Mouse (Mus musculus) hindlimb bud, embryonic 11.5 days (tissue): ENCODE data around the gene Tbx19.

ENCODE experiments used
- DNase-seq: peaks from one replicate; pipeline ENCODE4 v3.0.0-alpha.2; 2012; ENCODE audit warnings: low read depth, low spot score; ENCODE audit errors: extremely low spot score

The Tbx19 gene

DNA sequence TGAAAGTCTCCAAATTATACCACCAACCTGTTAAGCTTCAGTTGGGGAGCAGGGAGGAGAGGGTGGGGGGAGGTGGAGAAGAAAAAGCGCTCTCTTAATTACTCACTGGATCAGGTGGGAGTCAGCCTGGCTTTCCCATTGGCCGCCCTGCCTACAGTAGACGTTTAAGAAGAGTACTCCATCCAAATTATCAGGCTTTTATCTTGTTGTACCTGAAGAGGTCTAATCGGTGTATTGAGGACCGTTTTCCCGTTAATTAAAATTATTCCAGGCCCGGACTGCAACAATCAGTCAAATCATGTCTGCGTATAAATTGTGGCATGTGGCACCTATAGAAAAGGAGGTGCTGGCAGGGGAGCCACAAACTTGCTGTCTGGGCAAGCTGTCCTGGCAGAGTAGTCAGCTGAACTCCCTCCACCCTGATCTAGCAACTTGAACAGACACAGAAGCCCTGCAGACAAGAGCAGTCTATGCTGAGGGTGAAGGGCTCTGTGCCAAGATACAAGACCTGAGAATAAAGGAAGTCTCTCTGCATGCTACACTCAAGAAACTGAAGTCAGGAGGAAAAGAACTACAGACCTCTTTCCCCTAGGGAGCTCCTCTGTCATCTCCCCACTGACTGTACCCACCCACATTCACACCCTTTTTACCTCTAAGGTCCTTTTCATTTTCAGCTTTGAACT is at the start of gene Tbx19:
Tbx19 (minus strand) TSS at position 51 of the 683 bp plus-strand sequence.
- DNase-seq = no peak

DNA sequence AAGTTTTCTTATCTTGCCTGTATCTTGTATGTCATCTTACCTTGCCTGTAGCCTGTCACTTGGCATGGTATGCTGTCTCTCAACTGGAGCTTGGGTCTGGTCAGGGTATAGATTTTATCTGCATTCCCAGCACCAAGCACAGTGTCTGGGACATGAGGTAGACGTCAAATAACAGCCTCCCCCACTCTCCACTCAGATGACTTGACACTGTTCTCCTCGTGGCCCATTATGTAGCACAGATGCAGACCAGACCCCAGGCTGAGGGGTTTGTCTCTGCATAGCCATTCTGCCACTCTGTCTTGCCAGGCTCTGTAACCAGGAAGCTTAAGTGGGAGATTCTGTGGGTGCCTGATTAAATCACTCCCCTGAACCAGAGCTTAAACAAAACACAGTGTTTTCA is 45.0 kb upstream of the Tbx19 start:
- no peak for DNase-seq

DNA sequence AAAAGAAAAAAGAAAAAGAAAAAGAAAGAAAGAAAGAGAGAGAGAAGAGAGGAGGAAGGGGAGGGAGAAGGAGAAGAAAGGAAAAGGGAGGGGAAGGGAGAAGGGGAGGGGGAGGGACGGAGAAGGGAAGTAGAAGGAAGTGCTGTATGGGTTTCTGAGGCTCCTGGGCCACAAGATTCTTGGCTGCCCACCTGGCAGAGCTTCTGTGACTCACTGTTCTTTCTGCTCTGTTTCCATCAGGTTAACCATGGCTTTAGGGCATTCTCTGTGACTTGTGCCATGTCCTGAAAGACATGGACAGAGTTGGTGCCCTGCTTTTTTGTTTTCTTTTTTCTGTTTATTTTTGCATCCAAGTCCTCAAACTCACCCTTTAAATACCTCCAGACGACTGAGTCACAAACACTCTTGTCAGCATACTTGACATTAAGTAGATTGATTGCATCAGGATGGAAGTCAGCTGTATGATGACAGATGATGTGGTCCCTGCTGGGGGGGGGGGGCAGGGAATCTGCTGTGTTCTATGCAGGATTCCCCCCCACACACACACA is 43.0 kb upstream of the Tbx19 start:
- DNase-seq = no peak

DNA sequence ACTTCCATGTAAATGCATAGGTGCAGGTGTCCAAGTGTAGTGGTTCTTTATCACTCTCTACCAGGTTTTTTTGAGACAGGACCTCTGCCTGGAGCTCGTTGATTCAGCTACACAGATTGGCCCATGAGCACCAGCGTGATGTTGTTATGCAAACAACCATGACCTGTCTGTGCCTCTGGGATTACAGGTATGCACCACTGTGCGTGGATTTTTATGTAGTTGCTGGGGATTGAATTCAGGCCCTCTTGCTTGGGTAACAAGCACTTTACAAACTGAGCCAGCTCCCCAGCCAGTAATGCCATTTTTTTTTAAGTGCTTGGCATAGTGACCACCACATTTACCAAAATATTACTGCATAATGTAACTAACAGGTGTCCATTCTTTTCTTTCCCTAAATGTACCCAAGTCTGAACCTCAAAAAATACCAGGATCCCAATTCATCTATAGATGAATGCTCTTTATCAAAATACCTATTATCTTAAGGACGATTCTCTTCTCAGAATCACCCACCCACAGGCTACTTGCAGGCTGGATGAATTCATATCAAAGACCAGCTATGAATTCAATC is 41.0 kb upstream of the Tbx19 start:
- no peak for DNase-seq

DNA sequence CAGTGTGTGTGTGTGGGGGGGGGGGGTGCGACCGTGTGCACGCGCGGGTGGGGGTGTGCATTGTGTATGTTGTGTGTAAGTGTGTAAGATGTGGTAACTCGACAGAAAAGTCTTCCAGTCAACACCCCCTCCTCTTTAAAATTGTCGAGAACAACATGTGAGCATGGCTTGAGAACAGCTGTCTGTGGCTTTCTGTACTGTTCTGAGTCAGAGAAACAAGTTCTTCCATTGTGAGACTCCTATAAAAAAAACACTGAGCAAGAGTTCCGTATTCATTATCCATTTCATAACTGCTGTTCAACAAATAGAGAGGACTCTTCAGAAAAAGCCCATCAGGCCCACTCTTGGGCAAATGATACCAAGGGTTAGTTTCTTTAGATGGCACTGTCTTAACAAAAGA is 40.2 kb upstream of the Tbx19 start:
- DNase-seq = no peak

DNA sequence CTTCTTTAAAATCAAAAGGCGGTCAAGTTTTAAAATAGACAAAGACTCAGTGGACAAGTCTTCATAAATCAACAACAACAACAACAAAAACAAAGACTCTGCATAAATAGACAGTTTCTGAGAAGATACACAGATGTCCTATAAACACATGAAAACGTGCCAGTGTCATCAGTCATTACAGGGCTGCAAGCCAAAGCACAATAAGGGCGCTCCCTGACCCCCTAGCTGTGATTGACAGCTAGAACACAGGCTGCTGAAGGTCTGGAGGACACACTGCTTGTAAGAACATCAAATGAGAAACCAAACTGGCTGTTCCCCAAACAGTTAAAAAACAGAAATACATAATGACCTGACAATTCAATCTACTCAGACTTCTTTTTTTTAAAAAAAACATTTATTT is 39.1 kb upstream of the Tbx19 start:
- no peak for DNase-seq

DNA sequence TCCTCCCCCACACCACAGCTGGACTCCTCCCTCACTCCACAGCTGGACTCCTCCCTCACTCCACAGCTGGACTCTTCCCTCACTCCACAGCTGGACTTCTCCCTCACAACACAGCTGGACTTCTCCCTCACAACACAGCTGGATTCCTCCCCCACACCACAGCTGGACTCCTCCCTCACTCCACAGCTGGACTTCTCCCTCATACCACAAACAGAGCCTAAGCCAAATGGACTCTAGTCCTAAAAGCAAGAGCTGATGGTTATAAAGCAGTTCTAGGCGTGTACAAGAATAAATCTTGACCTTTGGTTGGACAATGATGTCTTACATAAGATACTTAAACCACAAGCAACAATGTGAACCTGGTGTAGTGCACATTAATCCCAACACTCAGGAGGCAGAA is 38.4 kb upstream of the Tbx19 start:
- DNase-seq = no peak

DNA sequence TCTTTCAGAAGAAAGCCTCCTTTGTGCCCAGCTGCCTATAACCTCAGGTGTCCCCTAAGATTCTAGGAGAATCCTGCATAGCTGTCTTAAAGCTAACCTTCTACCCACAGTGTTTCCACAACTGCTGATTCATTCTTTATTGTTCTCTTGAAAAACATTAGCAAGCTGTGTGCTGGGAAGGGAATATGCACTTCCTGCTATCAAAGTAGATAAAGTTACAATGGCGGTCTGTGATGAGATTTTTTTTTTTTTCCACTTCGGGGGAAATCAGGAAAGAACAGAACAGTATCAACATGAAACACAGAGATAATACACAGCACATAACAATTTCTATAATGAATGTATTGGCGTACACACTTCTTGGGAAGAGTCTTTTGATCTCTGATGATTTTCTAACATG is 37.3 kb upstream of the Tbx19 start:
- DNase-seq = no peak

DNA sequence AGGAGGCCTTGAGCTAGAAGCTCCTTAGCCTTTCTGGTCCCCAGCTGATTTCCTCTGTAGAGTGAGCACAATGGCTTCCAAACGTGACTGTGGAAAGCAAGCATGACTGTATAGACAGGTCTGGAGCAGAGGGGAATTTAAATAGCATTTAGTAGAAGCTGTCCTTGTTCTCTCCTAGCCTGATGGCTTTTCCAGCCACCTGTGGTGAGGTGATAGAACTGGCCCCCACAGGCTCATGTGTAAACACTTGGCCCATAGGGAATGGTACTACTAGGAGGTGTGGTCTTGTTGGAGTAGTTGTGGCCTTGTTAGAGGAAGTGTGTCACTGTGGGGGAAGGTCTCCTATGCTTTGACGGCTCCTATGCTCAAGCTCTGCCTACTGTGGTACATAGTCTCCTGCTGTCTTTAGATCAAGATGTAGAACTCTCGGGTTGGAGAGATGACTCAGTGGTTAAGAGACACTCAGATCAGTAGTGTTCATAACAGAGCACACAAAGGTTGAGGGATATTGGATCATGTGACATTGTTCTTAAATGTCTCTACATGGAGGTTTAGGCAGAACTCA is 34.9 kb upstream of the Tbx19 start:
- DNase-seq = no peak

DNA sequence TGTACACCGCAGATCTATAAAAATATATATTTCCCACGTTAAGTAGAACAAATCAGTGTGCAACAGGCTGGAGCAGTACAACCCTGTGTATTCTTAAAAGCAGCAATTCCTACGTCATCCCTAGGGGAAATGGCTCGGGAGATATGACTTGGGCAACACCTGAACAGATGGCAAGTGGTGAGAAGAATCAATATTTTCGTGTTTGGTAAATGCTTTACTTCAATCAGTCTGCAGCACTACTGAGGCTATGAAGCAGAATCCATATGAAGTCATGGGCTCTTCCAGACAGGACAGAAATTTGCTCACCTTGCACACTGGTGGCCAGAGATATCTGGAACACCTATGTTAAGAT is 34.1 kb upstream of the Tbx19 start:
- no peak for DNase-seq

DNA sequence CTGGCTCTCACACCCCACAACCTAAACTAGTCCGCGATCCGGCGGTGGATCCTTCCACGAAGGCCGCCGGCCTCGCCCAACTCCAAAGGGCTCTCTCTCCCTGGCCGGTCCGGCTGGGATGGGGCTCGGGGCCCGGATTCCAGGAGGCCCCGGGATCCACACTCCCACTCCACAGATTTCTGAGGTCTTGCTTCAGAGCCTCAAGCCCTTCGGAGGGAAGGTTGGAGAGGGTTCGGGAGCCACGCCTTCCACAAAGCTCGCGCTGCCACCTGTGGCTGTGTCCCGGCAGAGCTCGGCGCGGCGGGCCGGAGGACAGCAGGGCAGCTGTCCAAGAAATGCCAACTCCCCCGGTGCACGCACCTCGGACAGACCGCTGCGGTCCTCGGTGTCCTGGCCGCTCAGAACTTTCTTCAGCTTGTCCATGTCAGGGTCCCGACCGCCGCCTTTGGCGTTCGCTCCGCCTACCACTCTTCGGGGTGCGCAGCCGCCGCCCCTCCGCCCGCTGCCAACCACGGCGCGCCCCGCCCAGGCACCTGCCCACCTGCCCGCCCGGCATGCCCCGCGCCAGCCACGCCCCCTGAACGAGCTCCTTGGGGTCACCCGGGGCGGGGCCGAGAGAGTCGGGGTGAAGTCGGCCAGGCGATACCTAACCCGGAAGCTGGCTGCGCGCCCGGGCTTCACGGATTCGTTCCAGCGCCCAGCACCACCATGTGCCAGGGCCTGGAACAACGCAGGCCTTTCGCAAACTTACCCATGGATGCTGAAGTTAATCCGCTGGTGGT is 33.5 kb upstream of the Tbx19 start, which contains the start of gene Sft2d2:
Sft2d2 (minus strand) TSS at position 559 of the 782 bp plus-strand sequence.
- no peak for DNase-seq

DNA sequence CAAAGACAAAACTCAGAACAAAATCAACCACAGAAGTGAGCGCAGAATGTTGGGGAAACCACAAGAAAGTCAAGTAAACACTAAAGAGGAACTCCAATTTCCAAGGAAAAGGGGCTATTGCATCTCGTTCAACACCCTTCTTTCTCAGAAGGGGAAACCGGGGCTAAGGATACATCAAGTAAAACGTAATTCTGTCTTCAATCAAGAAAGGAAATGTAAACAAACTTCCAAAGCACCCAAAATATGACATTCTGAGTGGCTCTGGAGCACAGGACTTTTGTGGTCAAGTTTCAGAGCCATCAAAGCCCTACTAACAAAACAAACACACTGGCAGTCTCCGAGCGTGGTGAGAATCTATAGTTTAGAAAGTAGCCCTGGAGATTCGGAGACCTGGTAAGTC is 32.9 kb upstream of the Tbx19 start:
- no peak for DNase-seq

DNA sequence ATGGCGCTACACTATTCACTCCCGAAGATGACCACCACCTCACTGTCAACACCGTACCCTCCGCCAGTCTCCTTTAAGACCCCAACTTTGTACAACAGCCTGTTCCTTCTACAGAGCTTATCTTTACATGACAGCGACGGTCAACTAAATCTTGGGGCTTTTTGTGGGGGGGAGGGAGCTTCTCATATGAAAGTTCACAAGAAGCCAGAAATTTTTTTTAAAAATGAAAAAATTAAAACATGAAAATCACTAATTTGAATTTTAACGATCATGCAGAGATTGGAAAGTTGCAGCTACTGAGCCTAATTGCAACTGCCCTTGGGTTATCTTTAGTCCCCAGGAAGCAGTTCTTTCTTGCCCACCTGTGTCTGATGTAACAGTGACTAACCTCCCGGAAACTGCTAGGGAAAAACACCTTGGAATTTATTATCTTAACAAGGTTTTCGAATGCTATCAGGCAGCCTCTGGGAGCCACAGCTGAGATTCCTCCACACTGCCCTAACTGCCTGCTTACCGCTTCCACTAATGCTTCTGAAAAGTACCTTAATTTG is 32.2 kb upstream of the Tbx19 start:
- DNase-seq = no peak

DNA sequence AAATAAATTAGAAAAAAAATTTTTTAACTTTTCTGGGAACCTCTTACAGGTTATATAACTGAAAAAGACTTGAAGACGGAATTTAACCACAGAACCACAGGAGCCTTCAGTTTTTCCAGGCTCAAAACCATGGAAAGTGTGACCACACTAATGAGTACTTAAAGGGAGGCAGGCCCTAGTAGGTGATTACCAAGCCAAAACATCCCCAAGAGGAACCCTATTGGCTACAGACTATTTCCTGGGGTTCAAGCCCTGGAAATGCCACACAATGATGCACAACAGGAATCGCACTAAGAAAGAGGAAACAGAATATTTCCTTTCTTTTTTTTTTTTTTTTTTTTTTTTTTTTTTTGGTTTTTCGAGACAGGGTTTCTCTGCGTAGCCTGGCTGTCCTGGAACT is 31.5 kb upstream of the Tbx19 start:
- DNase-seq = no peak

DNA sequence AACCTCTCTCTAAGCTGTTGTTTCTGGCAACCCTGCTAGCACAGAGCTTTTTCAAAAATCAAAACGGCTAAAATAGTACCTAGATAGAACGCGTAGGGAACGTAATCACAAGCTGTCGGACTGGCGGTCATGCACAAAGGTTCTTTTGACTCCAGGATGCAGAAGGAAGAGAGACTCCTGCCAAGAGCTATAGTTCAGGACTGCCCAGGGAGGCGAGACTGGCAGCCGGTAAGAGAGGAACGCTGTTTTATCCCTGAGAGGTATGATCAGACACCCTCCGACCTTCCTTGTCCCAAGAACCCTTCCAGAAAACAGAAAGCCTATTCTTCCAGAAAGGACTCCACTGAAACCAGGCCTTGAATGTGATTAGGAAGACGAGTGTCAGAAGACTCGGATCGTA is 31.0 kb upstream of the Tbx19 start:
- DNase-seq = no peak

DNA sequence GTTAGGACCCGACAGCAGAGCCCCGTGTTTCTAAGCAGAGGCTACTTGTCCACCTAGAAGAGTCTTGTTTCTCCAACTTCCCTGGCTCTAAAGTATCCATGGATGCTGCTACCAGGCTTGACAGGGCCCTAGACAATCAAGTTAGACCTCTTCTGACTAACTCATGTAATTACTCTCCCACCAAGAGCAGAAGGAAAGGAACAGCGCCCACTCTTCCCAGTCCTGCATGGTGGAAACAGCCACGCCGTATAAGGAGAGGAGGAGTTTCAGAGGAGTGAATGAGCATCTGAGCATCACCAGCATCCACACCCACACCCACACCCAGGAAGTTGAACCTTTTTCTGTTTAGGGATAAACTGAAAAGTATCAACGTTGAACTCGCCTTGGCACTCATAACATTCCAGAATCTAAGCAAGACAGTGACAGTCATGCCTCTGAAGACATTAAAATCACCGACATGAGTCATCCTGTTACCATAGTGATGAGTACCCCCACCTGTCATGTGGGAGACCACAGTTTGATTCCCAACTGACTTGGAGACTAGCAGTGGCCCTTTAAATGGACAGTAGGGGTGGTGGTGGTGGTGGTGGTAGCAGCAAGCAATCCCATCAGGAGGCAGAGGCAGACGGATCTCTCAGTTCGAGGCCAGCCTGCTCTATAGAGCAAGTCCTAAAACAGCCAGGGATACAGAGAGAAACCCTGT is 30.1 kb upstream of the Tbx19 start:
- no peak for DNase-seq

DNA sequence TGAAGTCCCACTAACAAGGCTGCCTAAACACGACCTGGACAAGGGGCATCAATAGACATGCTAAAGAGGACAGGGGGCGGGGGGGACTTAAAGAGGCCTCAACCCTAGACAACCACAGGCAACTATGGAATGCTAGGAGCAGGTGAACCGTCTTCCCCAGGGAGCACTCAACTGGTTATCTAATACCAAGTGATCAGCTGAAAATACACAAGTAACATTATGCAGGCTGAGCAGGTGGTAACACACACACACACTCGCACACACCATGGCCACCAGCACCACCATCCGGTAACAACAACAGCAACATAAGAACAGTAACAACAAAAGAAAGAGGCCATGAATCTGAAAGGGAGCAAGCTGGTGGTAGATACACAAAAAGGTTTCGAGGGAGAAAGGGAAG is 29.5 kb upstream of the Tbx19 start:
- no peak for DNase-seq

DNA sequence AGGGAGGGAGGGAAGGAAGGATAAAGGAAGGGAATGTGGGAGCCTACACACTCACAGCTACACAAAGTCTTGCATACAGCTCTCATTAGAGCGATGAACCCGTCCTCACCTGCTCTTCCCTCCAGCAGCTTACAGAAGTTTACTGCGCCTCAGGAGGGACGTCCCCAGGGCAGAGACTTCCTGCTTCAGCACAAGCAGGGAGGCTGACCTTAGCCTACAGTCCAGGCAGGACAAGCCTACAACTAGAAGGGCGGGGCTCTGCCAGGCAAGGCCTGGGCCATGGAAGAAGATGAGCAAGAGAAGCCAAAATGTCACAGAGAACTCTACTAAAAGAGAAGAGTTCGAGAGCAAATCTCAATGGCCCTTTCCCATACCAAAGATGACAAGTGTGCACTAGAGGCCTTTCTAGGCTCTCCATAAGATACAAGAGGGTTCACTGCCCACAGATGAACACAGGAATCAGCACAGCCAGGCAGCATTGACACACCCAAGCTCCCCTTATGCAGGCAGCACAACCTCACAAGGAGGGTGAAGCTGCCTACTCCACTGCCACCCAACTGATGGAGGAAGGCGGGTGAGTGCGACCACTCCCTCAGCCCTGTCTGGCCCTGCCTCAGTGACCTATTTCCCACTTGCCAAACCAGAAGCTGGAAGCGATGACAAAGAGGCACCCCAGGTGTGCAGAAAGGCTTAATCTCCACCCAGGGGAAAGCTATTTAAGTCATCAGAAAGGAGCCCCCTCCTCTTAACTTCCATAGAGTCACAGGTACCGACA is 28.4 kb upstream of the Tbx19 start:
- no peak for DNase-seq

DNA sequence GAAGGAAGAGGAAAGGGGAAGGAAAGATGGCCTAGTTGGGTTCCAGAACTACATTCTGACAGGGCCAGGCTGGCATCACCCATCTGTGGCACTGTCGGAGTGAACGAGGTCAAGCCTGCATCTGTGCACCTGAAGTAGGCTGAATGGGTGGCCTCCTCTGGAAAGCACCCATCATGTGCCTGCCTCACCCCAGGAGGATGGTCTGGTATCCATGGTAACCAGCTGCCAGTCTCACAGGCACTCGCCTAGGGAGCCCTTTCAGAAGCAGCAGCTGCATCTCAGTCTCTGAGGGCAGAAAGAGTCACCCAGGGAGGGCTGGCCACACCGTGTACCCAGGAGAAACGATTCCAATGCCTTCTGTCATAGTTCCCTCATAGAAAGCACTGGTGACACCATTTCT is 26.8 kb upstream of the Tbx19 start:
- DNase-seq = no peak

DNA sequence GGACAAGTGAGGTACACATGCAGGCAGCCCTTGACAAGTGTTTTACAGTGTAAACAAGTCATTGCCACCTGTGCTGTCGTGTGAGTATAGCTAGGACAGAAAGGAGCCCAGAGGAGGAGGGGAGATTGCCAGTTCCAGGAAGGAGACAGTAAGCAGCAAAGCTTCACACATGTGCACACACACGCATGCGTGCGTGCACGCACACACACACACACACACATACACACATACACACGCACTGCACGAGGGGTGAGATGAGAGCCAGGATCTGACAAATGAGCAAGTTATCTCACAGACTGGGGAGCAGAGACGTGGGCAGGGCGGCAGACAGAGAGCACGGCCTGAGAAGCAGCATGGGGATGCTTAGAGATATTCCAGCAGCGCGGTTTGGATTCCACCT is 25.9 kb upstream of the Tbx19 start:
- no peak for DNase-seq
